Mouse (Mus musculus): Measurements from ENCODE around the gene Milr1. TPM values are rescaled to one million over a fixed set of nuclear protein-coding genes. Genes with fewer than 3 reads are reported as not detected.

Gene Milr1
- 1.00 and 2.2 TPM in 2 replicates for polyA plus RNA-seq (2012; rRNA removed)
- 2.2 and 3.0 TPM in 2 replicates for polyA plus RNA-seq (2014; fragmentation: Nextera tagmentation; extraction: Ambion mirVana)

GRCm38 (mm10) chr11:106751039-106752018, at the start of gene Milr1:
Gene Milr1, plus strand, starts transcription at chr11:106751226.
- ATAC-seq (ENCODE audit: insufficient read depth) = no peak
- H3K4me3 ChIP-seq (ENCODE audit: insufficient read depth in 1 of 2, low read depth in 2 of 2, low read length in 2 of 2) = peak within 1 kb of the TSS in 1 of 2 experiments; percentile 35; a peak in 2 of 4 replicates
- TF ChIP-seq EP300 (IDR thresholded peaks at IDR 0.05; ENCODE audit: low read depth) (no peak), CTCF (IDR thresholded peaks at IDR 0.05; ENCODE audit: low read depth) (no peak)
- H3K27ac ChIP-seq = no peak within 1 kb of the TSS
- H3K9me3 ChIP-seq (ENCODE audit: control insufficient read depth, low read length) = no peaks in the 10 kb centered on the region
- H3K4me2 ChIP-seq (ENCODE audit: low read depth) = peak within 1 kb of the TSS; percentile 31; the same call in 1 of the 2 replicates
- 15% methylated on average over 17 of the region's 17 CpGs for WGBS (ENCODE audit: insufficient replicate concordance)
- no peaks in the 10 kb centered on the region for H3K36me3 ChIP-seq (replicated peaks; ENCODE audit: control insufficient read depth, insufficient read depth, low read depth)
- DNase-seq (ENCODE audit: low read depth in 3 of 3, low spot score in 3 of 3) = no peak
- peaks cover 0 to 9% of the 10 kb centered on the region in 2 experiments; a peak in 2 of 4 replicates for H3K4me1 ChIP-seq (replicated peaks; ENCODE audit: control insufficient read depth in 2 of 2, insufficient read depth in 2 of 2, low read length in 1 of 2)
- H3K27me3 ChIP-seq (ENCODE audit: control insufficient read depth, insufficient read depth, low read length) = no peaks in the 10 kb centered on the region; the same call in 1 of the 2 replicates
- no peak within 1 kb of the TSS for H3K9ac ChIP-seq (replicated peaks)

- 34% methylated on average over 9 of the region's 9 CpGs for WGBS (ENCODE audit: insufficient replicate concordance)
- no peak overlapping the region for H3K4me2 ChIP-seq (ENCODE audit: low read depth)
- ATAC-seq (ENCODE audit: insufficient read depth) (no peak), DNase-seq (ENCODE audit: low read depth in 3 of 3, low spot score in 3 of 3) (no peak)
- H3K4me1 ChIP-seq (replicated peaks; ENCODE audit: control insufficient read depth in 2 of 2, insufficient read depth in 2 of 2, low read length in 1 of 2) = 0 out of 4 replicates have a peak, but pooled peaks cover 0 to 3% of the 10 kb centered on the region in 2 experiments
- H3K4me3 ChIP-seq (ENCODE audit: insufficient read depth in 1 of 2, low read depth in 2 of 2, low read length in 2 of 2) = no peak overlapping the region
- H3K27ac ChIP-seq = no peak overlapping the region
- no peaks in the 10 kb centered on the region for H3K27me3 ChIP-seq (ENCODE audit: control insufficient read depth, insufficient read depth, low read length)
- H3K36me3 ChIP-seq (replicated peaks; ENCODE audit: control insufficient read depth, insufficient read depth, low read depth) = no peaks in the 10 kb centered on the region
- no peaks in the 10 kb centered on the region for H3K9me3 ChIP-seq (ENCODE audit: control insufficient read depth, low read length)
- TF ChIP-seq EP300 (IDR thresholded peaks at IDR 0.05; ENCODE audit: low read depth) (no peak), CTCF (IDR thresholded peaks at IDR 0.05; ENCODE audit: low read depth) (no peak)
- H3K9ac ChIP-seq (replicated peaks) = no peak overlapping the region
These were observed 49.4 kb upstream of the Milr1 start for GRCm38 (mm10) chr11:106701589-106701988.

- TF ChIP-seq CTCF (IDR thresholded peaks at IDR 0.05; ENCODE audit: low read depth) (no peak), EP300 (IDR thresholded peaks at IDR 0.05; ENCODE audit: low read depth) (no peak)
- Histone ChIP-seq H3K9ac (replicated peaks) (no peak overlapping the region), H3K27me3 (ENCODE audit: control insufficient read depth, insufficient read depth, low read length) (no peaks in the 10 kb centered on the region), H3K27ac (no peak overlapping the region), H3K4me2 (ENCODE audit: low read depth) (no peak overlapping the region), H3K4me3 (ENCODE audit: insufficient read depth in 1 of 2, low read depth in 2 of 2, low read length in 2 of 2) (no peak overlapping the region), H3K36me3 (replicated peaks; ENCODE audit: control insufficient read depth, insufficient read depth, low read depth) (no peaks in the 10 kb centered on the region), H3K4me1 (replicated peaks; ENCODE audit: control insufficient read depth in 2 of 2, insufficient read depth in 2 of 2, low read length in 1 of 2) (0 out of 4 replicates have a peak, but pooled peaks cover 0 to 3% of the 10 kb centered on the region in 2 experiments), H3K9me3 (ENCODE audit: control insufficient read depth, low read length) (no peaks in the 10 kb centered on the region)
- ATAC-seq (ENCODE audit: insufficient read depth) = no peak
- no peak for DNase-seq (ENCODE audit: low read depth in 3 of 3, low spot score in 3 of 3)
- WGBS (ENCODE audit: insufficient replicate concordance) = 61% methylated on average over 3 of the region's 3 CpGs
These were observed 48.4 kb upstream of the Milr1 start for GRCm38 (mm10) chr11:106702584-106702983.

- 70% methylated on average over 7 of the region's 7 CpGs for WGBS (ENCODE audit: insufficient replicate concordance)
- no peak overlapping the region for H3K9ac ChIP-seq (replicated peaks)
- no peaks in the 10 kb centered on the region for H3K9me3 ChIP-seq (ENCODE audit: control insufficient read depth, low read length)
- DNase-seq (ENCODE audit: low read depth in 3 of 3, low spot score in 3 of 3) = no peak
- no peak overlapping the region for H3K4me2 ChIP-seq (ENCODE audit: low read depth)
- H3K4me1 ChIP-seq (replicated peaks; ENCODE audit: control insufficient read depth in 2 of 2, insufficient read depth in 2 of 2, low read length in 1 of 2) = peaks cover 0 to 3% of the 10 kb centered on the region in 2 experiments; a peak in 1 of 4 replicates
- H3K27ac ChIP-seq = no peak overlapping the region
- no peak for TF ChIP-seq EP300 (IDR thresholded peaks at IDR 0.05; ENCODE audit: low read depth)
- TF ChIP-seq CTCF (IDR thresholded peaks at IDR 0.05; ENCODE audit: low read depth) = no peak
- no peak overlapping the region for H3K4me3 ChIP-seq (ENCODE audit: insufficient read depth in 1 of 2, low read depth in 2 of 2, low read length in 2 of 2)
- ATAC-seq (ENCODE audit: insufficient read depth) = no peak
- H3K36me3 ChIP-seq (replicated peaks; ENCODE audit: control insufficient read depth, insufficient read depth, low read depth) = no peaks in the 10 kb centered on the region
- no peaks in the 10 kb centered on the region for H3K27me3 ChIP-seq (ENCODE audit: control insufficient read depth, insufficient read depth, low read length)
These were observed 47.1 kb upstream of the Milr1 start for GRCm38 (mm10) chr11:106703931-106704330.
